Mouse (Mus musculus) CH12.LX (cell line): ENCODE measurements around the gene Mmp27. TPM values are rescaled to one million over a fixed set of nuclear protein-coding genes. Genes with fewer than 3 reads are reported as not detected.

Source experiments
- DNase-seq: peaks from one replicate; pipeline ENCODE4 v3.0.0-alpha.2; 2013; ENCODE audit errors: extremely low read depth
- H3K27ac ChIP-seq: 2 replicates; pipeline ENCODE4 v1.5.1; 2012; ENCODE audit warnings: low read depth, mild to moderate bottlenecking, control low read depth, moderate library complexity; ENCODE audit not compliant: insufficient read depth
- H3K27me3 ChIP-seq: replicated peaks from 2 replicates; pipeline ENCODE3; 2012; ENCODE audit warnings: inconsistent platforms
- H3K36me3 ChIP-seq, 2 experiments: replicated peaks in 1 of 2; 2 replicates each; pipeline versions ENCODE3 to v1.6.1; 2012; ENCODE audit warnings: inconsistent platforms in 1 of 2, low read length in 1 of 2, mild to moderate bottlenecking in 1 of 2, mixed read lengths in 1 of 2, moderate library complexity in 1 of 2; ENCODE audit not compliant: control insufficient read depth in 1 of 2, insufficient read depth in 1 of 2
- H3K4me1 ChIP-seq, 2 experiments: 2 replicates each; pipeline ENCODE4 v1.6.1; 2012; ENCODE audit warnings: inconsistent platforms in 1 of 2, moderate library complexity in 1 of 2; ENCODE audit not compliant: insufficient read depth in 2 of 2, control insufficient read depth in 1 of 2
- H3K4me2 ChIP-seq: 2 replicates; pipeline ENCODE4 v1.6.1; 2012; ENCODE audit warnings: low read depth, mild to moderate bottlenecking, control low read depth; ENCODE audit not compliant: poor library complexity, insufficient read depth, severe bottlenecking
- H3K4me3 ChIP-seq, 3 experiments: fragments of 150-350 bp in 1 of 3; sonication (generic) in 1 of 3; replicated peaks in 1 of 3; 2 replicates each; pipeline versions ENCODE3 to v1.5.1; 2011 to 2012; ENCODE audit warnings: low read depth in 2 of 3, low read length in 2 of 3, mild to moderate bottlenecking in 2 of 3, moderate library complexity in 2 of 3, control low read depth in 1 of 3, improper control_type of control experiment in 1 of 3, inconsistent platforms in 1 of 3, mixed read lengths in 1 of 3; ENCODE audit not compliant: poor library complexity in 1 of 3
- H3K79me2 ChIP-seq: replicated peaks from 2 replicates; pipeline ENCODE4 v1.6.1; 2012; ENCODE audit warnings: mild to moderate bottlenecking, moderate library complexity; ENCODE audit not compliant: control insufficient read depth, poor library complexity, insufficient read depth, severe bottlenecking; ENCODE audit errors: extremely low read depth
- H3K9ac ChIP-seq: 2 replicates; pipeline ENCODE4 v1.6.1; 2012; ENCODE audit warnings: low read depth, mild to moderate bottlenecking, control low read depth, moderate library complexity; ENCODE audit not compliant: insufficient read depth
- H3K9me3 ChIP-seq: replicated peaks from 2 replicates; pipeline ENCODE3; 2012; ENCODE audit warnings: low read length, inconsistent platforms, mixed read lengths
- CHD2 ChIP-seq: IDR thresholded peaks from 2 replicates; pipeline ENCODE4 v1.6.1; 2011; ENCODE audit warnings: low read length, improper control_type of control experiment
- ETS1 ChIP-seq: conservative IDR thresholded peaks from 2 replicates; pipeline ENCODE4 v1.6.1; 2012; ENCODE audit warnings: low read depth, mild to moderate bottlenecking, inconsistent platforms, low read length, improper control_type of control experiment, moderate library complexity
- GABPA ChIP-seq: IDR thresholded peaks from 2 replicates; pipeline ENCODE4 v1.6.1; 2012; ENCODE audit warnings: low read depth, low read length, improper control_type of control experiment, inconsistent platforms; ENCODE audit not compliant: insufficient replicate concordance
- HCFC1 ChIP-seq: IDR thresholded peaks from 2 replicates; pipeline ENCODE4 v1.6.1; 2012; ENCODE audit warnings: low read depth, mild to moderate bottlenecking, inconsistent platforms, low read length, improper control_type of control experiment
- JUND ChIP-seq: conservative IDR thresholded peaks from 2 replicates; pipeline ENCODE4 v1.6.1; 2011; ENCODE audit warnings: low read depth, low read length, improper control_type of control experiment
- KAT2A ChIP-seq: IDR thresholded peaks from 2 replicates; pipeline ENCODE4 v1.6.1; 2012; ENCODE audit warnings: low read length, improper control_type of control experiment, inconsistent platforms; ENCODE audit not compliant: insufficient replicate concordance
- MAFK ChIP-seq: IDR thresholded peaks from 2 replicates; pipeline ENCODE4 v1.6.1; 2011; ENCODE audit warnings: low read length, improper control_type of control experiment; ENCODE audit not compliant: insufficient replicate concordance
- MAX ChIP-seq: IDR thresholded peaks from 2 replicates; pipeline ENCODE4 v1.6.1; 2011; ENCODE audit warnings: low read length, improper control_type of control experiment
- MAZ ChIP-seq: IDR thresholded peaks from 2 replicates; pipeline ENCODE4 v1.6.1; 2012; ENCODE audit warnings: low read depth, mild to moderate bottlenecking, inconsistent platforms, low read length, improper control_type of control experiment, moderate library complexity
- MEF2A ChIP-seq: IDR thresholded peaks from 2 replicates; pipeline ENCODE4 v1.6.1; 2014; ENCODE audit warnings: low read depth, mild to moderate bottlenecking, inconsistent platforms, low read length, improper control_type of control experiment, borderline replicate concordance
- MXI1 ChIP-seq: IDR thresholded peaks from 2 replicates; pipeline ENCODE4 v1.6.1; 2011; ENCODE audit warnings: mild to moderate bottlenecking, low read depth, low read length, improper control_type of control experiment
- PAX5 ChIP-seq: IDR thresholded peaks from 2 replicates; pipeline ENCODE4 v1.6.1; 2012; ENCODE audit warnings: low read length, inconsistent platforms, mixed read lengths
- RAD21 ChIP-seq: IDR thresholded peaks from 2 replicates; pipeline ENCODE4 v1.6.1; 2011; ENCODE audit warnings: low read depth, mild to moderate bottlenecking, low read length, improper control_type of control experiment, moderate library complexity
- SMC3 ChIP-seq: IDR thresholded peaks from 2 replicates; pipeline ENCODE4 v1.6.1; 2011; ENCODE audit warnings: low read depth, low read length, improper control_type of control experiment
- UBTF ChIP-seq: IDR thresholded peaks from 2 replicates; pipeline ENCODE4 v1.6.1; 2012; ENCODE audit warnings: low read depth, mild to moderate bottlenecking, inconsistent platforms, low read length, improper control_type of control experiment, moderate library complexity
- USF2 ChIP-seq: conservative IDR thresholded peaks from 2 replicates; pipeline ENCODE4 v1.6.1; 2011; ENCODE audit warnings: low read depth, low read length, improper control_type of control experiment
- ZKSCAN1 ChIP-seq: IDR thresholded peaks from 2 replicates; pipeline ENCODE4 v1.6.1; 2012; ENCODE audit warnings: low read depth, inconsistent platforms, low read length, improper control_type of control experiment, borderline replicate concordance
- ZMIZ1 ChIP-seq: IDR thresholded peaks from 2 replicates; pipeline ENCODE4 v1.6.1; 2012; ENCODE audit warnings: low read depth, mild to moderate bottlenecking, inconsistent platforms, low read length, improper control_type of control experiment
- ZNF384 ChIP-seq: IDR thresholded peaks from 2 replicates; pipeline ENCODE4 v1.6.1; 2012; ENCODE audit warnings: low read depth, low read length, improper control_type of control experiment, inconsistent platforms
- dilution Hi-C: fragments of 300-500 bp; cut with MboI; formaldehyde crosslinking; loops from 2 replicates; pipeline ENCODE4 v1.14.3; 2020; ENCODE audit warnings: low sequenced_read_pairs; ENCODE audit not compliant: extremely low pct_unique_long_range_greater_than_20kb, extremely low pct_ligation_motif_present
- in situ Hi-C: fragments of 300-500 bp; cut with MboI; formaldehyde crosslinking; loops from 3 replicates; pipeline ENCODE4 v1.14.3; 2019; ENCODE audit warnings: low sequenced_read_pairs, low pct_ligation_motif_present, low pct_unique_long_range_greater_than_20kb, mixed read lengths
- polyA plus RNA-seq: library from polyadenylated mRNA; unstranded; fragments of >175 nt; gene quantifications from 2 replicates; pipeline ENCODE4 v1.2.1, GENCODE M21; 2012; ENCODE audit warnings: low read depth; ENCODE audit not compliant: insufficient read length
- total RNA-seq, 2 experiments: library from RNA; depleted of rRNA; stranded (reverse); fragments of 300-350 nt in 1 of 2; fragments of >200 nt in 1 of 2; gene quantifications; 2 replicates each; pipeline ENCODE4 v1.2.3; 2012 to 2014

Gene Mmp27
- total and polyA plus RNA-seq, 3 experiments: not detected

DNA sequence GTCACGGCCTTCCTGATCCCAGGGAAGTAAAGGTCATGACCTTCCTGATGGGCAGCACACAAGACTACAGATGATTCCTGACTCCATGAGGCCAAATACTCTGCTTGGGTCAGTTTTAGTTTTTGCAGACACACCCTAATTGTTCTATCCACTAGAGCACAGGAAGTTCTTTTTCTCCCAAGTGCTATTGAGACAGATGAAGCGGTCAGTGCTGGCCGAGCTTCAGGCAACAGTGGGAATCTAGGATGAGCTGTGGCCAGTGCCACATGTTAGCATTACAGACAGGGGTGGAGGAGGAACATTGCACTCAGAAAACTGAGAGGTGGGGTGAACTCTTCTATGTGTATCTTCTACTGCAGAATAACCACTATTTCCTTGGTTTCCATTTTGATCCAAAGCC, 4.3 kb downstream of the Mmp27 start:
- Histone ChIP-seq H3K9ac (no peak overlapping the region), H3K79me2 (no peaks in the 10 kb centered on the region), H3K4me3 (no peak overlapping the region), H3K9me3 (no peaks in the 10 kb centered on the region), H3K4me2 (no peak overlapping the region), H3K27ac (no peak overlapping the region), H3K4me1 (peaks cover 10 to 32% of the 10 kb centered on the region in 2 experiments), H3K27me3 (no peaks in the 10 kb centered on the region), H3K36me3 (no peaks in the 10 kb centered on the region)
- DNase-seq: no peak
- in situ Hi-C loops: no loop called here
- TF ChIP-seq ZMIZ1 (no peak), MXI1 (no peak), MAZ (no peak), GABPA (no peak), ETS1 (no peak), ZNF384 (no peak), UBTF (no peak), MAX (no peak), HCFC1 (no peak), USF2 (no peak), MEF2A (no peak), KAT2A (no peak), ZKSCAN1 (no peak), RAD21 (no peak), MAFK (no peak), SMC3 (no peak)
- dilution Hi-C loops: no loop called here

DNA sequence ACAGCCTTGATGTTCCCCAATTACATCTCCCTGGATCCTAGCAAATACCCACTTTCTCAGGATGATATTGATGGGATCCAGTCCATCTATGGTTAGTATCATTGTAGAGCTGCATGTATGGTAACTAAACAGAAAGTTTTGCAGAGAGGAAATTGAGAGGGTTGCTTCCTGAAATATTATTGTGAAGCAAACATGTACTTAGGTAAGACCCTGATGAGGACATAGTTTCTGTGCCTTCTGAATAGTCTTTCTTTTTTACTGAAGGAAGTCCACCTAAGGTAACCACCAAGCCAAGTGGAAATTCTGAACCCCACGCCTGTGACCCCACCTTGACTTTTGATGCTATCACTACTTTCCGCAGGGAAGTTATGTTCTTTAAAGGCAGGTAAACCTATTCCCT, 6.2 kb downstream of the Mmp27 start:
- Histone ChIP-seq H3K36me3 (no peaks in the 10 kb centered on the region), H3K4me2 (no peak overlapping the region), H3K9me3 (no peaks in the 10 kb centered on the region), H3K79me2 (no peaks in the 10 kb centered on the region), H3K4me3 (no peak overlapping the region), H3K27me3 (no peaks in the 10 kb centered on the region), H3K9ac (no peak overlapping the region), H3K27ac (no peak overlapping the region), H3K4me1 (peaks cover 6 to 25% of the 10 kb centered on the region in 2 experiments)
- in situ Hi-C loops: no loop called here
- dilution Hi-C loops: no loop called here
- no peak for DNase-seq
- TF ChIP-seq MAX: no peak
- no peak for TF ChIP-seq ZMIZ1
- TF ChIP-seq PAX5: no peak
- TF ChIP-seq CHD2: no peak
- TF ChIP-seq JUND: no peak
